Mouse (Mus musculus): ENCODE data around the gene Rad51b.

Gene Rad51b

GRCm38 (mm10) chr12:79575041-79575541 is 278.0 kb downstream of the Rad51b start:
- no peak for DNase-seq (ENCODE audit: low read depth, low spot score)

- no peak for DNase-seq (ENCODE audit: low read depth, low spot score)
Observed at GRCm38 (mm10) chr12:79577525-79577924, 280.4 kb downstream of the Rad51b start.

- no peak for DNase-seq (ENCODE audit: low read depth, low spot score)
Observed at GRCm38 (mm10) chr12:79579018-79579585, 282.0 kb downstream of the Rad51b start.

GRCm38 (mm10) chr12:79579837-79580236 is 282.8 kb downstream of the Rad51b start:
- peak; percentile 31 for DNase-seq (ENCODE audit: low read depth, low spot score)

- no peak for DNase-seq (ENCODE audit: low read depth, low spot score)
Observed at GRCm38 (mm10) chr12:79584556-79585307, 287.6 kb downstream of the Rad51b start.

- no peak for DNase-seq (ENCODE audit: low read depth, low spot score)
Observed at GRCm38 (mm10) chr12:79585336-79585735, 288.3 kb downstream of the Rad51b start.

GRCm38 (mm10) chr12:79588831-79589230 is 291.7 kb downstream of the Rad51b start:
- no peak for DNase-seq (ENCODE audit: low read depth, low spot score)

- DNase-seq (ENCODE audit: low read depth, low spot score): no peak
Observed at GRCm38 (mm10) chr12:79592206-79592605, 295.1 kb downstream of the Rad51b start.

- DNase-seq (ENCODE audit: low read depth, low spot score): no peak
Observed at GRCm38 (mm10) chr12:79596842-79597241, 299.8 kb downstream of the Rad51b start.

- no peak for DNase-seq (ENCODE audit: low read depth, low spot score)
Observed at GRCm38 (mm10) chr12:79597351-79597750, 300.3 kb downstream of the Rad51b start.

- no peak for DNase-seq (ENCODE audit: low read depth, low spot score)
Observed at GRCm38 (mm10) chr12:79597786-79598185, 300.7 kb downstream of the Rad51b start.

GRCm38 (mm10) chr12:79598496-79598895 is 301.4 kb downstream of the Rad51b start:
- DNase-seq (ENCODE audit: low read depth, low spot score): no peak

GRCm38 (mm10) chr12:79598901-79599300 is 301.8 kb downstream of the Rad51b start:
- no peak for DNase-seq (ENCODE audit: low read depth, low spot score)

GRCm38 (mm10) chr12:79600149-79600769 is 303.2 kb downstream of the Rad51b start:
- peak; percentile 73 for DNase-seq (ENCODE audit: low read depth, low spot score)

- DNase-seq (ENCODE audit: low read depth, low spot score): no peak
Observed at GRCm38 (mm10) chr12:79602641-79603040, 305.6 kb downstream of the Rad51b start.

GRCm38 (mm10) chr12:79604850-79605249 is 307.8 kb downstream of the Rad51b start:
- no peak for DNase-seq (ENCODE audit: low read depth, low spot score)

- no peak for DNase-seq (ENCODE audit: low read depth, low spot score)
Observed at GRCm38 (mm10) chr12:79606197-79606631, 309.1 kb downstream of the Rad51b start.

GRCm38 (mm10) chr12:79609399-79610010 is 312.4 kb downstream of the Rad51b start:
- DNase-seq (ENCODE audit: low read depth, low spot score): no peak

- no peak for DNase-seq (ENCODE audit: low read depth, low spot score)
Observed at GRCm38 (mm10) chr12:79610511-79611103, 313.5 kb downstream of the Rad51b start.

GRCm38 (mm10) chr12:79611665-79612064 is 314.6 kb downstream of the Rad51b start:
- no peak for DNase-seq (ENCODE audit: low read depth, low spot score)

- peak; percentile 80 for DNase-seq (ENCODE audit: low read depth, low spot score)
Observed at GRCm38 (mm10) chr12:79612334-79613060, 315.4 kb downstream of the Rad51b start.
